Mouse (Mus musculus): Measurements from ENCODE around the gene Tbc1d8. TPM values are rescaled to one million over a fixed set of nuclear protein-coding genes. Genes with fewer than 3 reads are reported as not detected.

Gene Tbc1d8
- polyA plus RNA-seq, 1 experiment: 26.8 TPM

DNA sequence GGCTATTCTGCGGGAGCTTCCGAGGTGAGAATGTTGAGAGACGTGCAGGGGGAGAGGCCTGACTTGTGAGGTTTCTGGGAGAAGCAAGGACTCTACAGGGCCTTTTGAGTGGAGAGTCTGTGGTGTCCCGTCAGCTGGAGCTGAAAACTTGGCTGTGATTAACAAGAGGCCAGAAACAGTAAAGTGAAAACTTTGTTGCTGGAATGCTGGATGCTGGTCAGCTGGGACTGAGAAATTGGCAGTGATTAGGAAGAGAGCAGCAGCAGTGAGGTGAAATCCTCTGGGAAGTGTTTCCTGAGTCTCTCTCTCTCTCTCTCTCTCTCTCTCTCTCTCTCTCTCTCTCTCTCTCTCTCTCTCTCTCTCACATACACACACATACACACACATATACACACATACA is 136.7 kb downstream of the Tbc1d8 start:
- Histone ChIP-seq H3K4me1 (replicated peaks; ENCODE audit: control insufficient read depth, insufficient read depth, low read length) (peaks cover 8% of the 10 kb centered on the region), H3K27me3 (ENCODE audit: control insufficient read depth, insufficient read depth, low read length) (no peaks in the 10 kb centered on the region), H3K27ac (ENCODE audit: control insufficient read depth, insufficient read depth, low read length) (no peak overlapping the region), H3K4me3 (ENCODE audit: control insufficient read depth, insufficient read depth, low read length) (no peak overlapping the region), H3K36me3 (ENCODE audit: control insufficient read depth, insufficient read depth, low read length) (no peaks in the 10 kb centered on the region)
- 96% methylated on average over 4 of the region's 4 CpGs for WGBS
- TF ChIP-seq POLR2A (IDR thresholded peaks at IDR 0.05; ENCODE audit: control insufficient read depth, extremely low read depth, insufficient read depth, low read length, poor library complexity) (no peak), CTCF (IDR thresholded peaks at IDR 0.05; ENCODE audit: borderline replicate concordance, control insufficient read depth, extremely low read depth, insufficient read depth, low read length, poor library complexity) (no peak)
- DNase-seq: no peak

DNA sequence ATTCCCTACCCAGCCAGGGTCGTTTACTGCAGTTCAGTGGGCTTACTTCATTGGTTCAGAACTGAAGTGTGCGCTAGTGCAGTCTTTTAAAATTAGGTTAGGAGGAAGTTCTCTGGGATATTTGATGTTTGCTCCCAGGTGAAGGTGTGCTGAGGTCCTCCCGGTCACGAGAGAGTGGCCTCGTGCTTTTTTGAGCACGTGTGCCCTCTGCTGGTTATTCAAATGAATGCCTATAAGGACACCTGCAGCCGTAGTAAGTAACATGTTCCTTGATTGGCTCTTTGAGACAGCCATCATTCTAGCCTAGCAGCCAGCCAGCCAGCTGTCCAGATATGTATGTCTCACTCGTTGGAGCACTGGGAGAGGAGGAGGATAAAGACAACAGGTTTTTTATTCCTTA is 137.9 kb downstream of the Tbc1d8 start:
- no peak for TF ChIP-seq POLR2A (IDR thresholded peaks at IDR 0.05; ENCODE audit: control insufficient read depth, extremely low read depth, insufficient read depth, low read length, poor library complexity)
- TF ChIP-seq CTCF (IDR thresholded peaks at IDR 0.05; ENCODE audit: borderline replicate concordance, control insufficient read depth, extremely low read depth, insufficient read depth, low read length, poor library complexity): no peak
- Histone ChIP-seq H3K36me3 (ENCODE audit: control insufficient read depth, insufficient read depth, low read length) (no peaks in the 10 kb centered on the region), H3K27me3 (ENCODE audit: control insufficient read depth, insufficient read depth, low read length) (no peaks in the 10 kb centered on the region), H3K4me1 (replicated peaks; ENCODE audit: control insufficient read depth, insufficient read depth, low read length) (peaks cover 8% of the 10 kb centered on the region), H3K27ac (ENCODE audit: control insufficient read depth, insufficient read depth, low read length) (no peak overlapping the region), H3K4me3 (ENCODE audit: control insufficient read depth, insufficient read depth, low read length) (no peak overlapping the region)
- DNase-seq: peak; percentile 60
- WGBS: 16% methylated on average over 8 of the region's 8 CpGs

DNA sequence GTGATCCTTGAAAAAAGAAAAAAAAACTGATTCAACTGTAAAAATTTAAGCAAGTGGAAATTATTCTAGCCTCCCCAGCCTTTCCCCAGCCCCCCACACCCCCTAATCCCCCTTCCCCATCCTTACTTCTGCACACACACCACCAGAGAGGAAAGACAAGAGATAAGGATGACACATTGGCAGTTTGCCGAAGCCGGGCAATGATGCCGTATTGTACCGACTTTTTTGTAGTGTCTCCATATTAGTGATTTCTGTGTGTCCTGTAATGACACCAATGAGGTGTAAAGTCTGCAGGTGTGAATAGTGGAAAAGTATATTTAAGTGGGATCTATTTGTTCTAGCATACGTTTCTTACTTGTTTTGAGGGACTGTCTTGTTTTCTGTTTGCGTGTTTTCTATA is 138.4 kb downstream of the Tbc1d8 start:
- H3K27me3 ChIP-seq (ENCODE audit: control insufficient read depth, insufficient read depth, low read length): no peaks in the 10 kb centered on the region
- no peak overlapping the region for H3K4me3 ChIP-seq (ENCODE audit: control insufficient read depth, insufficient read depth, low read length)
- H3K36me3 ChIP-seq (ENCODE audit: control insufficient read depth, insufficient read depth, low read length): no peaks in the 10 kb centered on the region
- no peak overlapping the region for H3K27ac ChIP-seq (ENCODE audit: control insufficient read depth, insufficient read depth, low read length)
- WGBS: 89% methylated on average over 6 of the region's 6 CpGs
- no peak for TF ChIP-seq POLR2A (IDR thresholded peaks at IDR 0.05; ENCODE audit: control insufficient read depth, extremely low read depth, insufficient read depth, low read length, poor library complexity)
- no peak for TF ChIP-seq CTCF (IDR thresholded peaks at IDR 0.05; ENCODE audit: borderline replicate concordance, control insufficient read depth, extremely low read depth, insufficient read depth, low read length, poor library complexity)
- DNase-seq: no peak
- peaks cover 6% of the 10 kb centered on the region for H3K4me1 ChIP-seq (replicated peaks; ENCODE audit: control insufficient read depth, insufficient read depth, low read length)

DNA sequence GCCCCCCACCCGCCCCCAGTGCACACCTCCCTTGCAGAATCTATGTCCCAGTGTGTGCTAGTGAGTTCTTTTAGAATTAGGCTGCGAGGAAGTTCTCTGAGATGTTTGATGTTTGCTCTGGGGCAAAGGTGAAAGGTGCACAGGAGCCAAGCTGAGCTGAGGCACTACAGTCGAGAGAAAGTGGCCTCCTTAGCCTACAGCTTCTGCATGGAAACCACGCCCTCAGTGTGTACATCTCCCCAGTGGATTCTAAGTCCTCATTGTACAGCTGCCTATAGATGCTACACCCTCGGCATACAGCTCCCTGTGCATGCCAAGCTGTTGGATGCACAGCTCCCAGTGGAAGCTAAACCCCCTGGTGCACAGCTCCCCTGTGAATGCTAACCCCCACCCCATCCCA is 139.1 kb downstream of the Tbc1d8 start:
- no peaks in the 10 kb centered on the region for H3K4me1 ChIP-seq (replicated peaks; ENCODE audit: control insufficient read depth, insufficient read depth, low read length)
- H3K27ac ChIP-seq (ENCODE audit: control insufficient read depth, insufficient read depth, low read length): no peak overlapping the region
- no peak overlapping the region for H3K4me3 ChIP-seq (ENCODE audit: control insufficient read depth, insufficient read depth, low read length)
- no peak for DNase-seq
- H3K27me3 ChIP-seq (ENCODE audit: control insufficient read depth, insufficient read depth, low read length): no peaks in the 10 kb centered on the region
- no peaks in the 10 kb centered on the region for H3K36me3 ChIP-seq (ENCODE audit: control insufficient read depth, insufficient read depth, low read length)
- WGBS: 81% methylated on average over 5 of the region's 5 CpGs
- TF ChIP-seq CTCF (IDR thresholded peaks at IDR 0.05; ENCODE audit: borderline replicate concordance, control insufficient read depth, extremely low read depth, insufficient read depth, low read length, poor library complexity) (no peak), POLR2A (IDR thresholded peaks at IDR 0.05; ENCODE audit: control insufficient read depth, extremely low read depth, insufficient read depth, low read length, poor library complexity) (no peak)

DNA sequence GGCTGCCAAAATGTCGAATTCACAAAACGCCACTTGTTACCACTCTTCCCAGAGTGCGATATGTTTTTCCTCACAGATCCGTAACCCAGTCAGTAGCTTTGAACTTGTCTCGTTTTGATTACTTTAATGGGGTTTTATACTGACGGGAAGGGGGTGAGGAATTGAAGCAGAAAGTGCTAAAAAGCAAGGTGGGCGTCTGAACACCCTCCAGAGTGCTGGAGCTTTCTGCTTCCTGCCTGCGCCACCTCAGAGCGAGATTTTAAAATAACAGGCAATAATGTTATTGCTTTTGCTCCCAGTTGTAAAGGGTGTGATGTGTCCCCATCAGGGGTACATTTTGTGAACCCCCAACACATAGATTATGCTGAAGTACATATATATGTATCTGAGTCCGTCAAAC is 139.7 kb downstream of the Tbc1d8 start:
- Histone ChIP-seq H3K27ac (ENCODE audit: control insufficient read depth, insufficient read depth, low read length) (no peak overlapping the region), H3K27me3 (ENCODE audit: control insufficient read depth, insufficient read depth, low read length) (no peaks in the 10 kb centered on the region), H3K4me3 (ENCODE audit: control insufficient read depth, insufficient read depth, low read length) (no peak overlapping the region), H3K4me1 (replicated peaks; ENCODE audit: control insufficient read depth, insufficient read depth, low read length) (no peaks in the 10 kb centered on the region), H3K36me3 (ENCODE audit: control insufficient read depth, insufficient read depth, low read length) (no peaks in the 10 kb centered on the region)
- DNase-seq: no peak
- TF ChIP-seq POLR2A (IDR thresholded peaks at IDR 0.05; ENCODE audit: control insufficient read depth, extremely low read depth, insufficient read depth, low read length, poor library complexity) (no peak), CTCF (IDR thresholded peaks at IDR 0.05; ENCODE audit: borderline replicate concordance, control insufficient read depth, extremely low read depth, insufficient read depth, low read length, poor library complexity) (no peak)
- WGBS: 91% methylated on average over 10 of the region's 10 CpGs

DNA sequence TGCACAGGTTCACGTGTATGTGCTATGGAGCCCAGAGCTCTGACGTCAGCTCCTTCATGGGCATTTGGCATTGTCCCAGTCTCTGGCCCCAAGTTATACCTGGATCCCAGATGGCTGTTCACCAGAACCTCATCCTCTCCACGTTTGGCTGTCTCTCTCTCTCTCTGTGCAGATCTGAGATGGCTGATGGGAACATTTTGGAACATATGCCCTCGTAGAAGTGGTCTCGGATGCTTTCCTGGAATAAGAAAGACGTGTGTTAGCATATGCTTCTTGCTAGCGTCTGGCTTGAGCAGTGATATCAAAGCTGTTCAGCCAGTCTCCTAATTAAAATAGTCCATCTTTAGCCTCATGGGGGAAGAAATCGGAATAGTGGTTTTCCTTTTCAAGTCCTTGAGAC is 141.8 kb downstream of the Tbc1d8 start:
- Histone ChIP-seq H3K27ac (ENCODE audit: control insufficient read depth, insufficient read depth, low read length) (no peak overlapping the region), H3K27me3 (ENCODE audit: control insufficient read depth, insufficient read depth, low read length) (no peaks in the 10 kb centered on the region), H3K36me3 (ENCODE audit: control insufficient read depth, insufficient read depth, low read length) (no peaks in the 10 kb centered on the region), H3K4me3 (ENCODE audit: control insufficient read depth, insufficient read depth, low read length) (no peak overlapping the region), H3K4me1 (replicated peaks; ENCODE audit: control insufficient read depth, insufficient read depth, low read length) (no peaks in the 10 kb centered on the region)
- TF ChIP-seq POLR2A (IDR thresholded peaks at IDR 0.05; ENCODE audit: control insufficient read depth, extremely low read depth, insufficient read depth, low read length, poor library complexity) (no peak), CTCF (IDR thresholded peaks at IDR 0.05; ENCODE audit: borderline replicate concordance, control insufficient read depth, extremely low read depth, insufficient read depth, low read length, poor library complexity) (no peak)
- 93% methylated on average over 8 of the region's 8 CpGs for WGBS
- DNase-seq: no peak

DNA sequence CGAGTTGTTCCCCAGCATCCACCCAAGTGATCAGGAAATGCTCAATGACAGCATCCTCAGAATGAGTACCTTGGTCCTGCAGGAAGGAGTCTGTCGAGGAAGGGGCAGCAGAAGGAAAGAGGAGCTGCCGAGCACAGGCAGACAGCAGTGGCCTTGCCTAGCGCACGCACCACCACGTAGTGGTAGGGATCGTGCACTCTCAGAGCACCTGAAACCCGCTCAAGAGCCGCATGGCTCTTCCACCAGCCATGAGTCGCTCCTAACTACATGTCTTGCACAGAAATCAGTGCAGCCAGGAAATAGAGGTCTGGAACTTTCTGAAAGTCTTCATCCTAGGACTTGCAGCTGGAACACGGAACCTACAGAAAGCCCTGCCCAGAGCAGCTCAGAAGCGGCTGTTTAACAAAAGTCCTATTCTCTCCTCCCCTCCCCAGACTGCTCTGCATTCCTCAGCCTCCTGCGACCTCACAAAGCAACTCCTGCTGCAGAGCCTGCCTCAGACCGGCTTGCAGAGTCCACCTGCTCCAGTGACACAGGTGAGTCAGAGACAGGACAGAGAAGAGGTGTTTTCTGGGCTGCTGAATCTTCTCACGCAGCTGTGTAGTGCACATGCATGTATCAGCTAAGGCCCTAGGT is 142.9 kb downstream of the Tbc1d8 start:
- DNase-seq: no peak
- no peak for TF ChIP-seq CTCF (IDR thresholded peaks at IDR 0.05; ENCODE audit: borderline replicate concordance, control insufficient read depth, extremely low read depth, insufficient read depth, low read length, poor library complexity)
- TF ChIP-seq POLR2A (IDR thresholded peaks at IDR 0.05; ENCODE audit: control insufficient read depth, extremely low read depth, insufficient read depth, low read length, poor library complexity): no peak
- H3K36me3 ChIP-seq (ENCODE audit: control insufficient read depth, insufficient read depth, low read length): no peaks in the 10 kb centered on the region
- no peak overlapping the region for H3K27ac ChIP-seq (ENCODE audit: control insufficient read depth, insufficient read depth, low read length)
- 83% methylated on average over 15 of the region's 15 CpGs for WGBS
- no peaks in the 10 kb centered on the region for H3K4me1 ChIP-seq (replicated peaks; ENCODE audit: control insufficient read depth, insufficient read depth, low read length)
- no peaks in the 10 kb centered on the region for H3K27me3 ChIP-seq (ENCODE audit: control insufficient read depth, insufficient read depth, low read length)
- no peak overlapping the region for H3K4me3 ChIP-seq (ENCODE audit: control insufficient read depth, insufficient read depth, low read length)

Data from thymus, adult 2 months (tissue).